Mouse (Mus musculus): Measurements from ENCODE around the gene Tmc3. TPM values are rescaled to one million over a fixed set of nuclear protein-coding genes. Genes with fewer than 3 reads are reported as not detected.

The Tmc3 gene
- polyA plus RNA-seq (2011; ENCODE audit: insufficient read depth, insufficient read length, low read depth, missing spikeins), result 0.15 and 0.25 TPM in 2 replicates

DNA sequence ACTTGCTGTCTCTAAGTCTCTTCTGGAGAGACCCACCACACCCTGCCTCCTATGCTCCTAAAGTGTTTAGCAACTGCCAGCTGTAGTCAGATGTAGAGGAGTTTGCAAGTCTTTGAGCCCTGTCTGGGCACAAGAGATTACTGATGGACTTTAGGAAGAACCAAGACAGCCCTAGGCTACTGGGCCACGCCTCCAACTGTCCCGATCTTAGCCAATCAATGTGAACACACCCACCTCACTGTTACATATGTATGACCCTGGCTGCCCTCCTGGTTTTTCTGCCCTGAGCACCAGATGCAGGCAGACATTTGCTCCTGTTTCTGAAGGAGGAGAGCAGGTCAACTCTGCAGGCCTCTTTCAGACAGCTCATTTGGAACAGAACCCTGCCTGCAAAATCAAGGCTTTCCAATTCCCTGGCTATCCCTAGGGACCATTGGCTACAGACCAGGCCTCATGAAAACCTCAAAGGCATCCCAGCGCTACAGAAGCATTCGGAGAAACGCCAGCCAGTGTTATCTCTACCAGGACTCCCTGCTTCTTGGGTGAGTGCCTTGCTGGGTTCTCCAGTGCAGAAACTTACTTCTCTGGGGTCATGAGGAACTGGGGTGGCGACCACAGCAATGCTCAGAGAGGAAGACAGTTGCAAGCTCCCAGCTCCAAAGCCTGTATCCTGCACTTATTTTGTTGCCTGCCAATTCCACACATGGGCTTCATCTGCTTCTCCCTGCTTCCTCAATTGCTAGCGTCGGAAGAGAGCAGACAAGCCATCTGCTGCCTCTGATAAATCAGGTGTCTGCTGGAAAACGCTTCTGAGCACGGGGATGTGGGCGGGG is at the start of gene Tmc3:
Gene Tmc3 (plus strand): TSS at position 289 of the 833 bp plus-strand sequence.
- H3K9me3 ChIP-seq (replicated peaks; ENCODE audit: control insufficient read depth, insufficient read depth, low read length, poor library complexity, severe bottlenecking), result no peaks in the 10 kb centered on the region
- no peaks in the 10 kb centered on the region for H3K27me3 ChIP-seq (ENCODE audit: control insufficient read depth, insufficient read depth, low read length, poor library complexity, severe bottlenecking)
- no peak within 1 kb of the TSS for H3K4me3 ChIP-seq (ENCODE audit: low read depth, low read length)
- TF ChIP-seq CTCF (IDR thresholded peaks at IDR 0.05; ENCODE audit: low read depth, low read length) (no peak), POLR2A (IDR thresholded peaks at IDR 0.05; ENCODE audit: insufficient read depth, low read length) (no peak), EP300 (IDR thresholded peaks at IDR 0.05; ENCODE audit: insufficient read depth, low read depth, low read length) (no peak)
- H3K4me1 ChIP-seq (ENCODE audit: control insufficient read depth, insufficient read depth, low read length), result no peaks in the 10 kb centered on the region
- H3K27ac ChIP-seq (ENCODE audit: insufficient read depth, low read length), result no peak within 1 kb of the TSS
- H3K9ac ChIP-seq (ENCODE audit: low read depth, poor library complexity, severe bottlenecking), result no peak within 1 kb of the TSS
- no peaks in the 10 kb centered on the region for H3K36me3 ChIP-seq (ENCODE audit: control insufficient read depth, insufficient read depth, low read length, poor library complexity, severe bottlenecking)

DNA sequence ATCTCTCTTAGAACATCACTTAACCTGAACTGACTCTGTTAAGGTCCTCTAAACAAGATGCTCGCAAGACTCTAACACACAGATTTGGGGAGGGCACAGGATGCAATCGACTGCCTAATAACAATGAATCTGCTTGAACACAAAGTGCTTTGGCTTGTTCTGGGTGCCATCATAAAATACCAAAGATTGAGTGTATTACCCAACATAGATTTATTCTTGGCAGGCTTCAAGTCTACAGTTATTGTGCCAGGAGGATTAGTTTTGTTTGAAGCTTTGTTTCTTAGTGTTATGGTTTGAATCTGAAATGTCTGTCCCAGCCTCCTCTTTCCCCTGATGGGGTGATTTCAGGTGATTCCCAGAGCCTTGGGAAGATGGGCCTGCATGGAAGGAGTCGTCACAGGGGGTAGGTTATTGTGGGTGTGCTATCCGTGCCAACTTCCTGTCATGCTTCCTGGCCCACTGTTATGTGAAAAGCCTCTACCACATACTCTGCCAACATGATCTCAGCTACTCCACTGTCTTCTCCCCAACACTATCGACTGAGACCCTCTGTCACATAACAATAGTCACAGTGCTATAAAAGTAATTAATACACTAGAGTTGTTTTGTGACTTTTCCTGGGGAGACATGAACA is 43.1 kb upstream of the Tmc3 start:
- no peaks in the 10 kb centered on the region for H3K36me3 ChIP-seq (ENCODE audit: control insufficient read depth, insufficient read depth, low read length, poor library complexity, severe bottlenecking)
- H3K27ac ChIP-seq (ENCODE audit: insufficient read depth, low read length), result no peak overlapping the region
- no peak overlapping the region for H3K4me3 ChIP-seq (ENCODE audit: low read depth, low read length)
- H3K4me1 ChIP-seq (ENCODE audit: control insufficient read depth, insufficient read depth, low read length), result no peaks in the 10 kb centered on the region
- no peaks in the 10 kb centered on the region for H3K9me3 ChIP-seq (replicated peaks; ENCODE audit: control insufficient read depth, insufficient read depth, low read length, poor library complexity, severe bottlenecking)
- TF ChIP-seq EP300 (IDR thresholded peaks at IDR 0.05; ENCODE audit: insufficient read depth, low read depth, low read length) (no peak), POLR2A (IDR thresholded peaks at IDR 0.05; ENCODE audit: insufficient read depth, low read length) (no peak), CTCF (IDR thresholded peaks at IDR 0.05; ENCODE audit: low read depth, low read length) (no peak)
- no peaks in the 10 kb centered on the region for H3K27me3 ChIP-seq (ENCODE audit: control insufficient read depth, insufficient read depth, low read length, poor library complexity, severe bottlenecking)
- no peak overlapping the region for H3K9ac ChIP-seq (ENCODE audit: low read depth, poor library complexity, severe bottlenecking)

DNA sequence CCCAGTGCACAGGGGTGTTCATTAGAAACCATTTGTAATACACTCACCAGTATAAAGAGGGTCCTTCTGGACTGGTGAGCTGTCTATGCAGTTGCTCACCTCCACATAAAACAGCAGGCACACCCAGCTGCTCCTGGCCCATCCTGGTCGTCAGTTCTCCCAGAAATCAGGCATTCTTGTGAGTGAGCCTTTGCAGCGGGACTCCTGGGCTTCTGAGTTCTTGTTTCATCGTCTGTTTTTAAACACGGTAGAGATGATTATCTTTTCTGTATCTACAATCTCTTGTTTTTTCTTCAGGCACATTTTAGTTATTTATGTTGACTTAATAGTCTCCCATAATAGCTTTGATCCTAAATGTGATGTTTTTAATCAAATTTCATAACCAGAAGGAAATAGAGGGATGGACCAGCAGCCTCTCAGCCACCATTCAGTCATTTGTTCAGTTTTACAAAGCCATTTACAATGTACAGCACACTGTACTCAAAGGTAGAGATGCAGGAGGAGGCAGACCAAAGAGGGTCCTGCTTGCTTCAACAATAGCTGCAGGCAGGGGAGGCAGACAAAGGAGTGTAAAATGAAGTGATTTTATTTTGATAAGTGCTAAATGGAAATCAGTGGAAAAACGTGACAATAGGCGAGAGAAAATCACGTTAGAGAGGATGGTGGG is 35.9 kb upstream of the Tmc3 start:
- H3K27ac ChIP-seq (ENCODE audit: insufficient read depth, low read length), result no peak overlapping the region
- no peaks in the 10 kb centered on the region for H3K27me3 ChIP-seq (ENCODE audit: control insufficient read depth, insufficient read depth, low read length, poor library complexity, severe bottlenecking)
- no peaks in the 10 kb centered on the region for H3K4me1 ChIP-seq (ENCODE audit: control insufficient read depth, insufficient read depth, low read length)
- no peak overlapping the region for H3K4me3 ChIP-seq (ENCODE audit: low read depth, low read length)
- H3K36me3 ChIP-seq (ENCODE audit: control insufficient read depth, insufficient read depth, low read length, poor library complexity, severe bottlenecking), result no peaks in the 10 kb centered on the region
- no peaks in the 10 kb centered on the region for H3K9me3 ChIP-seq (replicated peaks; ENCODE audit: control insufficient read depth, insufficient read depth, low read length, poor library complexity, severe bottlenecking)
- no peak overlapping the region for H3K9ac ChIP-seq (ENCODE audit: low read depth, poor library complexity, severe bottlenecking)
- TF ChIP-seq POLR2A (IDR thresholded peaks at IDR 0.05; ENCODE audit: insufficient read depth, low read length) (no peak), EP300 (IDR thresholded peaks at IDR 0.05; ENCODE audit: insufficient read depth, low read depth, low read length) (no peak), CTCF (IDR thresholded peaks at IDR 0.05; ENCODE audit: low read depth, low read length) (no peak)

DNA sequence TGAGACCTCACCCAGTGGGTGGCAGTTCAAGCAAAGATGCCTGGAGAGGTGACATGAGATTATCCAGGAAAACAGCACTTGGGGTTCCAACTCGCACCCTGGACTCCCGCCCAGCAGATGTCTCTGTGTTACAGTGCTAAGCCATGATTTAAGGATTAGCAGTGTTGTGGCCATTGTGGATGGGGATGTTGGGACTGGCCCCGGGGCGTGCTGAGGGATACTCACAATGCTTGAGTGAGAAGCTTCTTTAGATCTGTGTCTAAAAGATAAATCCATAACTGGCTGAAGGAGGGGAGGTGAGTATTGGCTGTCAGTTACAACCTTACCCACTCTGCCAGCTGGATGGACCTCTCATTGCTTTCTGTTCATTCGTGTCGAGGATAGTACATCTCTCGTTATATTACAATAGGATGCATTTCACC is 35.4 kb upstream of the Tmc3 start:
- H3K27ac ChIP-seq (ENCODE audit: insufficient read depth, low read length), result no peak overlapping the region
- no peaks in the 10 kb centered on the region for H3K36me3 ChIP-seq (ENCODE audit: control insufficient read depth, insufficient read depth, low read length, poor library complexity, severe bottlenecking)
- H3K9ac ChIP-seq (ENCODE audit: low read depth, poor library complexity, severe bottlenecking), result no peak overlapping the region

DNA sequence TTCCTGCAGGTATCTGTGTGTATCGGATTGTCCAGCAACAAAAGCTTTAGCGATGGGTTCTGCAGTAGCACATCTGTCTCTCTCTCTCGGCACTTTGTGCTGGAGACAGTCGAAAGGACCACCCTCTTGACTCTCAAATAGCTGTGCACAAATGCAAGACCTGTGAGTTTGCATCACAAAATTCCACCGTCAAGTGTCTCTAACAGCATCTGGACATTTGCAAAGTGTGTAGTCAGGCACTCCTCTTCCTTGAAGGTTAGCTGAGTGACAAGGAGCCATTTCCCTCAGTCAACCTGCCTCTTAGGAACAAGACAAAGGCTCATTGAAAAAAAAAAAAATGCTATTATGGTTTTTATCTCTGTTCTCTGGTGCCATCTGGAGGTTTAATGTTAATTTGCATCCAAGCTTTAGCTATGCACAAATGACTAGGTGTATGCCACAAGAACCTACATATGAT is 34.7 kb upstream of the Tmc3 start:
- no peak overlapping the region for H3K27ac ChIP-seq (ENCODE audit: insufficient read depth, low read length)
- no peak overlapping the region for H3K4me3 ChIP-seq (ENCODE audit: low read depth, low read length)
- H3K27me3 ChIP-seq (ENCODE audit: control insufficient read depth, insufficient read depth, low read length, poor library complexity, severe bottlenecking), result no peaks in the 10 kb centered on the region
- TF ChIP-seq POLR2A (IDR thresholded peaks at IDR 0.05; ENCODE audit: insufficient read depth, low read length) (no peak), EP300 (IDR thresholded peaks at IDR 0.05; ENCODE audit: insufficient read depth, low read depth, low read length) (peak; percentile 64)
- H3K9me3 ChIP-seq (replicated peaks; ENCODE audit: control insufficient read depth, insufficient read depth, low read length, poor library complexity, severe bottlenecking), result no peaks in the 10 kb centered on the region
- no peaks in the 10 kb centered on the region for H3K4me1 ChIP-seq (ENCODE audit: control insufficient read depth, insufficient read depth, low read length)
- no peaks in the 10 kb centered on the region for H3K36me3 ChIP-seq (ENCODE audit: control insufficient read depth, insufficient read depth, low read length, poor library complexity, severe bottlenecking)
- H3K9ac ChIP-seq (ENCODE audit: low read depth, poor library complexity, severe bottlenecking), result no peak overlapping the region

More for the DNA sequence above, 35.4 kb upstream of the Tmc3 start:
- H3K9me3 ChIP-seq (replicated peaks; ENCODE audit: control insufficient read depth, insufficient read depth, low read length, poor library complexity, severe bottlenecking), result no peaks in the 10 kb centered on the region
- H3K4me3 ChIP-seq (ENCODE audit: low read depth, low read length), result no peak overlapping the region
- H3K4me1 ChIP-seq (ENCODE audit: control insufficient read depth, insufficient read depth, low read length), result no peaks in the 10 kb centered on the region
- no peaks in the 10 kb centered on the region for H3K27me3 ChIP-seq (ENCODE audit: control insufficient read depth, insufficient read depth, low read length, poor library complexity, severe bottlenecking)
- no peak for TF ChIP-seq EP300 (IDR thresholded peaks at IDR 0.05; ENCODE audit: insufficient read depth, low read depth, low read length)
- TF ChIP-seq POLR2A (IDR thresholded peaks at IDR 0.05; ENCODE audit: insufficient read depth, low read length), result no peak
- TF ChIP-seq CTCF (IDR thresholded peaks at IDR 0.05; ENCODE audit: low read depth, low read length), result no peak
